Mouse (Mus musculus) liver, embryonic 12.5 days (tissue): ENCODE results near the gene Rbm15. TPM values are rescaled to one million over a fixed set of nuclear protein-coding genes. Genes with fewer than 3 reads are reported as not detected.

ENCODE experiments used
- ATAC-seq: fragments of 200-750 bp; cut with Nextera tagmentation; 2 replicates; pipeline ENCODE4 v1.8.0; 2017; ENCODE audit warnings: moderate number of reproducible peaks, mild to moderate bottlenecking, moderate library complexity
- H3K27ac ChIP-seq: fragments of 300-500 bp; sonication (generic); 2 replicates; pipeline ENCODE4 v1.5.1; 2016; ENCODE audit warnings: mild to moderate bottlenecking
- H3K27me3 ChIP-seq: fragments of 300-500 bp; sonication (generic); replicated peaks from 2 replicates; pipeline ENCODE4 v1.6.1; 2016; ENCODE audit warnings: mild to moderate bottlenecking, moderate library complexity
- H3K36me3 ChIP-seq: fragments of 300-500 bp; sonication (generic); 2 replicates; pipeline ENCODE4 v1.6.1; 2016; ENCODE audit warnings: mild to moderate bottlenecking, moderate library complexity
- H3K4me1 ChIP-seq: fragments of 300-500 bp; sonication (generic); 2 replicates; pipeline ENCODE4 v1.6.1; 2016
- H3K4me2 ChIP-seq: fragments of 300-500 bp; sonication (generic); 2 replicates; pipeline ENCODE4 v1.6.1; 2016; ENCODE audit warnings: mild to moderate bottlenecking, moderate library complexity
- H3K4me3 ChIP-seq: fragments of 300-500 bp; sonication (generic); 2 replicates; pipeline ENCODE4 v1.5.1; 2016; ENCODE audit warnings: mild to moderate bottlenecking, moderate library complexity
- H3K9ac ChIP-seq: fragments of 300-500 bp; sonication (generic); 2 replicates; pipeline ENCODE4 v1.6.1; 2016; ENCODE audit warnings: mild to moderate bottlenecking, moderate library complexity
- H3K9me3 ChIP-seq: fragments of 300-500 bp; sonication (generic); replicated peaks from 2 replicates; pipeline ENCODE4 v1.6.1; 2016; ENCODE audit warnings: mild to moderate bottlenecking, moderate library complexity
- WGBS: fragments of 180-500 bp; shearing (Covaris S2); methylation state at CpG from one replicate; pipeline ENCODE4 v1.1.7; 2016; ENCODE audit not compliant: insufficient replicate concordance; 5-methylcytosine and 5-hydroxymethylcytosine counted together
- polyA plus RNA-seq: library from polyadenylated mRNA; unstranded; fragments of >200 nt; fragmentation: Nextera tagmentation; extraction: Ambion mirVana; gene quantifications from 2 replicates; pipeline ENCODE4 v1.2.1, GENCODE M21; 2016

Rbm15 gene
- polyA plus RNA-seq: 13.6 and 14.2 TPM in 2 replicates

DNA sequence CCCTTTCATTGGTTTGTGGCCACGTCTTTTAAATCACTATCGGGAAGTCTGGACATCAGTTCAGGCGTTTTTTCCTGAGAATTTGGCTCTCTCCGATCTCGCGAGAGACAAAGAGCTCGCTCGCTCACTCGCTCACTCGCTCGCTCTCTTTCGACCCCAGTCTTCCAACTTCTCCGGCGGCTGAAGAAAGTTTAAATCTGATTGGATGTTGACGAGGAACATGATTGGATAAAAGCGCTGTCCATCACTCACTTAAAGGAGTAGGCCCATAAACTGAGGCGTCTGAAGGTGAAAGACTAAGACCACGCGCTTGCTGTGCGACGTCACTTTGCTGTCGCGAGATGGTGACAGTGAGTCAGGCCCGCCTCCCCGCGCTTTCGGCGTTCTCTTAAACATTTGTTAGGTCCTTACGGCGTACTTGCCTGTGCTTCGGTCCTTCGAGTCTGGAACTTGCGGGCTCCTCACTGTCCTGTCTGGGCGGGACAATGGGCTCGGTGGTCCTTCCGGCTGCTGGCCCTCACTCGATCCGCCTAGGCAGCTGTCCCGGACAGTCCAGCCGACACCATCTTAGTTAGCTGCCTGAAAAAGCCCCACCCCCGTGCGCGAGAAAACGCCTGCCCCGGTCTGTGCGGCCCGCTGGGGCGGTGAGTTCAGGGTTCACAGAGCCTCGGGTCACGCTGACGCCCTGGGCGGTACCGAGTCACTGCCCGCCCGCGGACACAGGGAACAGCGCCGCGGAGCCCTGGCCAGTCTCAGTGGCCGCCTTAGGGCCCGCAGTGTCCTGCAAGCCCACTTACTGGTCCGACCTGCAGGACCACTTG lies at the start of gene Rbm15:
Gene Rbm15 (minus strand): TSS at position 293 of the 821 bp plus-strand sequence.
- Histone ChIP-seq H3K4me3 (peak within 1 kb of the TSS; percentile 97), H3K27ac (peak within 1 kb of the TSS; percentile 97), H3K9me3 (no peaks in the 10 kb centered on the region), H3K4me1 (peaks cover 30% of the 10 kb centered on the region), H3K4me2 (peak within 1 kb of the TSS; percentile 92), H3K27me3 (no peaks in the 10 kb centered on the region), H3K36me3 (peaks cover 28% of the 10 kb centered on the region), H3K9ac (peak within 1 kb of the TSS; percentile 95)
- under 1% methylated on average over 62 of the region's 62 CpGs for WGBS
- ATAC-seq: peak; percentile 88

DNA sequence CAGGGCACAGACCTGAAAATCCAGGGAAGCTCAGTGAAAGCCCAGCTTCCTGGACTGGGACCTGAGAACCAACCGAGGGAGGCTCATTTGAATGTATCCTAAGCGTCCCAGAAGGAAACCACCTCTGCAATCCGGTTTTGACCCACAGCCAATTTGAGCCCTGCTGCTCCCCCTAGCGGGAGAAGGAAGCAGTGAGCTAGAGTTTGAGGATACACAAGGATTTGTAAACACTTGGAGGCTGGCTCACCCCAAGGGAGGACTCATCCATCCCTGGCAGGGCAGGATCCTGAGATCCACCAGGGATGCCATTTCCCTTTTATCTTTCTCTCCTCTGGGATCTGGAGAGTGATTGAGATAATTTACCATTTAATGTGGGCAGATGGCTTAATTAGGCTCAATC lies 45.9 kb upstream of the Rbm15 start:
- H3K4me2 ChIP-seq: no peak overlapping the region
- no peaks in the 10 kb centered on the region for H3K36me3 ChIP-seq
- no peak for ATAC-seq
- 0 out of 2 replicates have a peak, but pooled peaks cover 4% of the 10 kb centered on the region for H3K27me3 ChIP-seq
- no peaks in the 10 kb centered on the region for H3K9me3 ChIP-seq
- H3K4me3 ChIP-seq: no peak overlapping the region
- WGBS: 3% methylated on average over 4 of the region's 4 CpGs
- H3K27ac ChIP-seq: no peak overlapping the region
- H3K4me1 ChIP-seq: 0 out of 2 replicates have a peak, but pooled peaks cover 7% of the 10 kb centered on the region
- H3K9ac ChIP-seq: no peak overlapping the region

DNA sequence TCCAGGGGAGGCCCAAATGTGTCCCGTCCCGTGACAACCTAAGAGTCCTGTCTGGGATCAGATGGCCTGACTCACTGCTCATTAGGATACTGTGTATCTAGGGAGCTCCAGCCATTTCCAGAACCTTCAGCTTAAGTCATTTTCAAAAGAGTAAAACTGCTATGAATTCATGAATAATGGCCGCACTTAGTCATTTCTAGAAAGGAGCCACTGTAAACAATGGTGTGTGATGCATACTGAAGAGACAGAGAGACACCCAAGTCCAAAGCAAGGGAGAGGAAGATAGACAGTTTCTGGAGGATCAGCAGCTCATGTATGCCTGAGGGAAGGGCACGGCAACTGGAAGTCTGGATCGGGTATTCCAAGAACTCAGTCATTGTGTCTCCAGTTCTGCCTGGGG lies 45.2 kb upstream of the Rbm15 start:
- no peak overlapping the region for H3K9ac ChIP-seq
- no peak overlapping the region for H3K4me2 ChIP-seq
- 0 out of 2 replicates have a peak, but pooled peaks cover 7% of the 10 kb centered on the region for H3K4me1 ChIP-seq
- no peak for ATAC-seq
- no peak overlapping the region for H3K4me3 ChIP-seq
- 0 out of 2 replicates have a peak, but pooled peaks cover 4% of the 10 kb centered on the region for H3K27me3 ChIP-seq
- WGBS: 63% methylated on average over 5 of the region's 5 CpGs
- H3K36me3 ChIP-seq: no peaks in the 10 kb centered on the region
- no peaks in the 10 kb centered on the region for H3K9me3 ChIP-seq
- H3K27ac ChIP-seq: no peak overlapping the region

DNA sequence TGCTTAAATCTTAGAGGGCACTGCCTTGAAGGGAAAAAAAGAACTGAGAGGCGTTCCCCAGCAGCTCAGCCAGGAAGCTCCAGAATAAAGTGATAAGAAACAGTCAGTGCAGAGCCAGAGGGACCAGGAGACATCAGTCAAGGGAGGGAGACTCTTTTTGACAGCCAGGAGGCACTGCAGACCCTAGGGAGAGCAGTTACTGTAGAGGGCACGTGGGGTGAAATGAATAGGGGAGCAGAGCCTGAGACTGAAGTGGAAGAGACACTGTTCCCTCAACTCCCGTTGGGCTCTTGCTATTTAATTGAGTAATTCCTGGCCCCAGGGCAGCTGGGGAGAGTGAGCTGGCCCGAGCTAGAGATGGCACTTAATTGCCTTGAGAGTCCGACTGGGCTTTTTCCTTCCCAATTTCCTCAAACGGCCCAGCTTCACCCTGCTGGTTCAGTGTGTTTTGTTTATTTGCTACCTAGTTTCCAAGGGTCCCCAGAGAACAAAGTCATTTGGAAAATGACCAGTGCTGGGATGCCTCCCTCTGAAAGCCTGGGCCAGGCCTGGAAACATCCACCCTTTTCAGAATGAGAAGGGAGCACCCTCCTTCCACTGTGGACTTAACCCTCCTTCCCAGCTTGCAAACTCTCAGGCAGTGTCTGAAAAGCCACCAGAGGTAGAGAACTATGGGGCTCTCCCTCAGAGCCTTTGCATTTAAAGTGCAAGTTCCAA lies 41.6 kb upstream of the Rbm15 start:
- Histone ChIP-seq H3K36me3 (no peaks in the 10 kb centered on the region), H3K27ac (no peak overlapping the region), H3K4me3 (no peak overlapping the region), H3K9me3 (no peaks in the 10 kb centered on the region), H3K4me1 (0 out of 2 replicates have a peak, but pooled peaks cover 7% of the 10 kb centered on the region), H3K27me3 (0 out of 2 replicates have a peak, but pooled peaks cover 4% of the 10 kb centered on the region), H3K9ac (no peak overlapping the region), H3K4me2 (no peak overlapping the region)
- no peak for ATAC-seq
- WGBS: 19% methylated on average over 6 of the region's 6 CpGs

GRCm38 (mm10) chr3:107369156-107369555 lies 35.7 kb upstream of the Rbm15 start:
- Histone ChIP-seq H3K36me3 (no peaks in the 10 kb centered on the region), H3K27me3 (peaks cover 27% of the 10 kb centered on the region), H3K4me3 (no peak overlapping the region), H3K27ac (no peak overlapping the region), H3K4me1 (no peaks in the 10 kb centered on the region), H3K4me2 (no peak overlapping the region), H3K9ac (no peak overlapping the region), H3K9me3 (no peaks in the 10 kb centered on the region)
- 64% methylated on average over 6 of the region's 6 CpGs for WGBS
- ATAC-seq: no peak

GRCm38 (mm10) chr3:107367938-107368599 lies 34.6 kb upstream of the Rbm15 start:
- H3K27me3 ChIP-seq: peaks cover 27% of the 10 kb centered on the region
- no peak overlapping the region for H3K27ac ChIP-seq
- ATAC-seq: no peak
- WGBS: 76% methylated on average over 8 of the region's 8 CpGs
- H3K9me3 ChIP-seq: no peaks in the 10 kb centered on the region
- no peak overlapping the region for H3K4me2 ChIP-seq
- H3K4me1 ChIP-seq: no peaks in the 10 kb centered on the region
- no peak overlapping the region for H3K4me3 ChIP-seq
- H3K9ac ChIP-seq: no peak overlapping the region
- H3K36me3 ChIP-seq: no peaks in the 10 kb centered on the region

- H3K36me3 ChIP-seq: no peaks in the 10 kb centered on the region
- H3K9ac ChIP-seq: no peak overlapping the region
- peaks cover 39% of the 10 kb centered on the region for H3K27me3 ChIP-seq
- WGBS: 73% methylated on average over 4 of the region's 4 CpGs
- H3K27ac ChIP-seq: 0 out of 2 replicates have a peak overlapping the region, but pooled peaks have one; percentile 30
- ATAC-seq: no peak
- H3K4me3 ChIP-seq: no peak overlapping the region
- H3K4me2 ChIP-seq: no peak overlapping the region
- no peaks in the 10 kb centered on the region for H3K9me3 ChIP-seq
- H3K4me1 ChIP-seq: 0 out of 2 replicates have a peak, but pooled peaks cover 2% of the 10 kb centered on the region
Measured at GRCm38 (mm10) chr3:107365341-107365740, 31.9 kb upstream of the Rbm15 start.

GRCm38 (mm10) chr3:107363391-107363790 lies 29.9 kb upstream of the Rbm15 start:
- no peak overlapping the region for H3K9ac ChIP-seq
- no peak overlapping the region for H3K4me3 ChIP-seq
- no peak overlapping the region for H3K27ac ChIP-seq
- no peak overlapping the region for H3K4me2 ChIP-seq
- H3K27me3 ChIP-seq: peaks cover 40% of the 10 kb centered on the region
- H3K9me3 ChIP-seq: no peaks in the 10 kb centered on the region
- H3K4me1 ChIP-seq: 0 out of 2 replicates have a peak, but pooled peaks cover 2% of the 10 kb centered on the region
- WGBS: 65% methylated on average over 5 of the region's 5 CpGs
- H3K36me3 ChIP-seq: no peaks in the 10 kb centered on the region
- ATAC-seq: no peak

- Histone ChIP-seq H3K4me3 (no peak overlapping the region), H3K27me3 (peaks cover 17% of the 10 kb centered on the region), H3K9me3 (no peaks in the 10 kb centered on the region), H3K4me2 (no peak overlapping the region), H3K9ac (no peak overlapping the region), H3K4me1 (peaks cover 10% of the 10 kb centered on the region; the same call in 1 of the 2 replicates), H3K27ac (no peak overlapping the region), H3K36me3 (no peaks in the 10 kb centered on the region)
- no peak for ATAC-seq
- WGBS: 45% methylated on average over 4 of the region's 4 CpGs
Measured at GRCm38 (mm10) chr3:107360341-107360740, 26.9 kb upstream of the Rbm15 start.

DNA sequence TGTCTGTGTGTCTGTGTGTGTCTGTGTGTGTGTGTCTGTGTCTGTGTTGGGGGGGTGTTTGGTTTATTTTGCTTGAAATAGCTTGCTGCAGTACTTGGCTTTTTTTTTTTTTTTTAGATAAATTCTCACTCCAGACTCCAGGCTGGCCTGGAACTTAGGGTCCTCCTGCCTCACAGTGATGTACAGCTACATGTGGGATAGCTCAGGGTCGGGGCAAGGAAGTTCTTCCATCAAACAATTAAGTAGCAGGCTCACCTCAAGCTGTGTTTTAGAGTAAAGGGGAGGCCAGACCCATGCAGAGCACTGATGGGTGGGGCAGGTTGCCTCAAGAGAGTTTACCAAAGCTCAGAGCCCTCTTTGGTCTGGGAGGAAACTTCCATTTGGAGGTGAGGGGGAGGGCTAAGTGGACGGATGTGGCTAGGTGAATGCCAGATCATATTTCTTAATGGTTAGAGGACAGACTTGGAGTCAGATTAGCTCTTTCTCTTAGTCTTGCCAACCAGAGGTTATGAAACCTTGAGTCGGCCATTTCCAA lies 24.3 kb upstream of the Rbm15 start:
- H3K4me3 ChIP-seq: no peak overlapping the region
- 60% methylated on average over 3 of the region's 3 CpGs for whole genome bisulfite sequencing
- no peaks in the 10 kb centered on the region for H3K9me3 ChIP-seq
- H3K9ac ChIP-seq: no peak overlapping the region
- ATAC-seq: no peak
- H3K27ac ChIP-seq: no peak overlapping the region
- no peaks in the 10 kb centered on the region for H3K36me3 ChIP-seq
- peaks cover 17% of the 10 kb centered on the region for H3K27me3 ChIP-seq
- peaks cover 10% of the 10 kb centered on the region; the same call in 1 of the 2 replicates for H3K4me1 ChIP-seq
- H3K4me2 ChIP-seq: no peak overlapping the region

DNA sequence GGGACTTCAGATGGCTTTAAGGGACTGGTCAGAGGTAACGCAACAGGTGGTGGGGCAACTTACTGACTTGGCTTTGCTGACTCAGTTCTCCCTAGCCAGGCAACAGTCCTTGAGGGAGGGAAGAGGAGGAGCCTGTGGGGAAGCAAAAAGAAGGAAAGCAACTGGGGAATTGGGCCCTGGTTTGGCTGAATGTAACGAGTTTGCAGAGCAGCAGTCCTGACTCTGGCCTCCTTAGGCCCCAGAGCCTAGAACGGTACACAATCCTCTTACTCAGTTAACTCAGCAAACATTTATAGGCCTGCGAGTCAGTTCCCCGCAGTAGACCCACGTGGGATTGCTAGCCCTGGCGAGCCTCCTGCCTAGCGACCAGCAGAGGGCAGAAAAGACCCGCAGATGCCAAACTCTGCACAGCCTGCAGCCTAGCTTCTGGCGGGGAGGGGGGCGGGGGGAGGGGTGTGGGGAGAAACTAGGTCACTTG lies 23.5 kb upstream of the Rbm15 start:
- Histone ChIP-seq H3K9me3 (no peaks in the 10 kb centered on the region), H3K9ac (peak overlapping the region; percentile 2; the same call in 1 of the 2 replicates), H3K4me3 (no peak overlapping the region), H3K36me3 (no peaks in the 10 kb centered on the region), H3K4me1 (peaks cover 10% of the 10 kb centered on the region; the same call in 1 of the 2 replicates), H3K27ac (no peak overlapping the region), H3K4me2 (peak overlapping the region; percentile 45), H3K27me3 (peaks cover 14% of the 10 kb centered on the region)
- WGBS: 2% methylated on average over 11 of the region's 11 CpGs
- ATAC-seq: peak; percentile 80
